Mouse (Mus musculus): Measurements from ENCODE around the gene Smox. TPM values are rescaled to one million over a fixed set of nuclear protein-coding genes. Genes with fewer than 3 reads are reported as not detected.

Smox gene
- polyA plus RNA-seq, 2 experiments = 37.9 to 68.8 TPM

- Histone ChIP-seq H3K4me2 (replicated peaks; ENCODE audit: low read depth, low read length, severe bottlenecking) (no peak overlapping the region), H3K27ac (replicated peaks; ENCODE audit: low read depth, low read length) (no peak overlapping the region), H3K4me3 (replicated peaks; ENCODE audit: low read length) (no peak overlapping the region), H3K36me3 (ENCODE audit: control insufficient read depth, insufficient read depth, low read length) (no peaks in the 10 kb centered on the region), H3K9me3 (ENCODE audit: control insufficient read depth, low read length) (no peaks in the 10 kb centered on the region), H3K4me1 (ENCODE audit: control insufficient read depth, insufficient read depth, low read length) (peaks cover 56% of the 10 kb centered on the region), H3K27me3 (ENCODE audit: control insufficient read depth, insufficient read depth, low read length) (no peaks in the 10 kb centered on the region), H3K9ac (ENCODE audit: low read depth, low read length, severe bottlenecking) (no peak overlapping the region)
- no peak for ATAC-seq (ENCODE audit: low FRiP score, low read depth)
- no peak for TF ChIP-seq POLR2A (IDR thresholded peaks at IDR 0.05; ENCODE audit: borderline replicate concordance, extremely low read depth, insufficient read depth, insufficient read length)
- WGBS = 86% methylated on average over 5 of the region's 5 CpGs
- no peak for DNase-seq (ENCODE audit: low spot score)
Measured at GRCm38 (mm10) chr2:131496125-131496820, 5.0 kb downstream of the Smox start.

DNA sequence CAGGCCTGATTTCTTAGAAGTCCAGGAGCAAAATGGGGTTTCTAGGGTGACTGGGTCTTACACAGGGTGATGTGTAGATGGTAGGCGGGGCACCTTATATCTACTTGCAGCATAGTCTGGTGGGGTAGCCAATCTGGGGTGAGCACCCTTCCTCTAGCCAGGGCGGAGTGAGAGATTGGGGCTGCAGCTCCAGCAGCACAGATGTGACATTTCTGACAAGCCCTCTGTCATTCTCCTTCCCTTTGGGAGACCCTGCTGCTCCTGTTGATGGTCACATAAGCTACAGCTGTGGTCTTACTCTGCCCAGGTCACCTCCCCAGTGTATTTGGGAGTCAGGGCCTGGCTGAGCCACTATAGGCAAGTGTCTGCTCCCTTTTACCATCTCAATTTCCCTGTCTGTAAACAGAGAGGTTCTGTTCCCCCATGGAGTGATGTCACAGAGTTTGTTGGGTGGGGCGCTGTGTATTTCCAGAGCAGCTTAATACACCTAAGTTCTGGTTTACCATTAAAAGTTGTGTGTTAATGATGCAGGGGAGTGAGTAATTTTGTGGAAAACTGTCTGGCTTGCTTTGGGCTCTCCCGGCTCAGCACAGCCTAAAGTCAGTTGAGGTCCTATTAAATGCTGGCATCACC is 6.0 kb downstream of the Smox start:
- Histone ChIP-seq H3K27me3 (ENCODE audit: control insufficient read depth, insufficient read depth, low read length) (no peaks in the 10 kb centered on the region), H3K4me2 (replicated peaks; ENCODE audit: low read depth, low read length, severe bottlenecking) (no peak overlapping the region), H3K4me1 (ENCODE audit: control insufficient read depth, insufficient read depth, low read length) (peaks cover 59% of the 10 kb centered on the region), H3K9ac (ENCODE audit: low read depth, low read length, severe bottlenecking) (no peak overlapping the region), H3K4me3 (replicated peaks; ENCODE audit: low read length) (no peak overlapping the region), H3K9me3 (ENCODE audit: control insufficient read depth, low read length) (no peaks in the 10 kb centered on the region), H3K36me3 (ENCODE audit: control insufficient read depth, insufficient read depth, low read length) (no peaks in the 10 kb centered on the region), H3K27ac (replicated peaks; ENCODE audit: low read depth, low read length) (0 out of 2 replicates have a peak overlapping the region, but pooled peaks have one; percentile 38)
- DNase-seq (ENCODE audit: low spot score) = no peak
- 86% methylated on average over 4 of the region's 4 CpGs for WGBS
- no peak for TF ChIP-seq POLR2A (IDR thresholded peaks at IDR 0.05; ENCODE audit: borderline replicate concordance, extremely low read depth, insufficient read depth, insufficient read length)
- ATAC-seq (ENCODE audit: low FRiP score, low read depth) = no peak

GRCm38 (mm10) chr2:131498219-131498618 is 6.9 kb downstream of the Smox start:
- Histone ChIP-seq H3K4me3 (replicated peaks; ENCODE audit: low read length) (no peak overlapping the region), H3K27ac (replicated peaks; ENCODE audit: low read depth, low read length) (no peak overlapping the region), H3K27me3 (ENCODE audit: control insufficient read depth, insufficient read depth, low read length) (no peaks in the 10 kb centered on the region), H3K9me3 (ENCODE audit: control insufficient read depth, low read length) (no peaks in the 10 kb centered on the region), H3K36me3 (ENCODE audit: control insufficient read depth, insufficient read depth, low read length) (no peaks in the 10 kb centered on the region), H3K4me2 (replicated peaks; ENCODE audit: low read depth, low read length, severe bottlenecking) (no peak overlapping the region), H3K4me1 (ENCODE audit: control insufficient read depth, insufficient read depth, low read length) (peaks cover 56% of the 10 kb centered on the region), H3K9ac (ENCODE audit: low read depth, low read length, severe bottlenecking) (no peak overlapping the region)
- DNase-seq (ENCODE audit: low spot score) = no peak
- TF ChIP-seq POLR2A (IDR thresholded peaks at IDR 0.05; ENCODE audit: borderline replicate concordance, extremely low read depth, insufficient read depth, insufficient read length) = no peak
- WGBS = 57% methylated on average over 7 of the region's 7 CpGs
- no peak for ATAC-seq (ENCODE audit: low FRiP score, low read depth)

DNA sequence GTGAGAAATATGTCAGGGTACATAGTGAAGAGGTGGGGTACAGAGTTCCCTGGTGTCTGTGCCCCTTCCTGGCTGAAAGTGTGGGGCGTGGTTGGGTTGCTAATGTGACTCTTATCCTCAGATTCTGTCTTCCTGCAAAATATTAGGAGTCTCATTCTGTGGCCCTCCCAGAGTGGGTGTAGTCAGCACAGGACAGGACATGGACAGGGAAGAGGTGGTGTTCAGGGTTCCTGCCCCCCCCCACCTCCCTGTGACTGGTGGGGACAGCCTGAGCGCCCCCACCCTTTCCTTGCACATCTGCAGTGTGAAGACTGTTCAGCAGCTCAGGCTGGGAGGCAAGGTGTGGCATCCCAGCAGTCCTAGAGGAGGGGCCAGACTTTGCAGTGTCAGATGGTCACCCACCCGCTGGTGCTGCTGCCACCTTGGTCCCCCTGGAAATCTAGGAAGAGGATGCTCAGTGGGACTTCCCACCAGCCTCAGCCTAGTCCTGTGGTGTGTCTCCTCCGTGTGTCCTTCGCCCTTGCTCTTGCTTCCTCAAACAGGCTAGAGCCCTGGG is 8.1 kb downstream of the Smox start:
- TF ChIP-seq POLR2A (IDR thresholded peaks at IDR 0.05; ENCODE audit: borderline replicate concordance, extremely low read depth, insufficient read depth, insufficient read length) = no peak
- Histone ChIP-seq H3K27me3 (ENCODE audit: control insufficient read depth, insufficient read depth, low read length) (no peaks in the 10 kb centered on the region), H3K36me3 (ENCODE audit: control insufficient read depth, insufficient read depth, low read length) (no peaks in the 10 kb centered on the region), H3K4me3 (replicated peaks; ENCODE audit: low read length) (no peak overlapping the region), H3K4me2 (replicated peaks; ENCODE audit: low read depth, low read length, severe bottlenecking) (no peak overlapping the region), H3K9me3 (ENCODE audit: control insufficient read depth, low read length) (no peaks in the 10 kb centered on the region), H3K4me1 (ENCODE audit: control insufficient read depth, insufficient read depth, low read length) (peaks cover 49% of the 10 kb centered on the region), H3K9ac (ENCODE audit: low read depth, low read length, severe bottlenecking) (no peak overlapping the region), H3K27ac (replicated peaks; ENCODE audit: low read depth, low read length) (no peak overlapping the region)
- 64% methylated on average over 5 of the region's 5 CpGs for WGBS
- ATAC-seq (ENCODE audit: low FRiP score, low read depth) (no peak), DNase-seq (ENCODE audit: low spot score) (no peak)

GRCm38 (mm10) chr2:131501886-131502285 is 10.6 kb downstream of the Smox start:
- H3K9me3 ChIP-seq (ENCODE audit: control insufficient read depth, low read length) = no peaks in the 10 kb centered on the region
- no peak for TF ChIP-seq POLR2A (IDR thresholded peaks at IDR 0.05; ENCODE audit: borderline replicate concordance, extremely low read depth, insufficient read depth, insufficient read length)
- H3K27ac ChIP-seq (replicated peaks; ENCODE audit: low read depth, low read length) = 0 out of 2 replicates have a peak overlapping the region, but pooled peaks have one; percentile 41
- ATAC-seq (ENCODE audit: low FRiP score, low read depth) (no peak), DNase-seq (ENCODE audit: low spot score) (no peak)
- no peaks in the 10 kb centered on the region for H3K36me3 ChIP-seq (ENCODE audit: control insufficient read depth, insufficient read depth, low read length)
- 40% methylated on average over 5 of the region's 5 CpGs for WGBS
- H3K4me2 ChIP-seq (replicated peaks; ENCODE audit: low read depth, low read length, severe bottlenecking) = no peak overlapping the region
- no peak overlapping the region for H3K9ac ChIP-seq (ENCODE audit: low read depth, low read length, severe bottlenecking)
- no peak overlapping the region for H3K4me3 ChIP-seq (replicated peaks; ENCODE audit: low read length)
- H3K4me1 ChIP-seq (ENCODE audit: control insufficient read depth, insufficient read depth, low read length) = peaks cover 63% of the 10 kb centered on the region
- H3K27me3 ChIP-seq (ENCODE audit: control insufficient read depth, insufficient read depth, low read length) = no peaks in the 10 kb centered on the region
